Comparison of ENCODE assay signal across 11 mouse cellular contexts in genomic region chr1:19109711-19110110, GRCm38 (mm10). TPM values are rescaled to one million over a fixed set of nuclear protein-coding genes. Genes with fewer than 3 reads are reported as not detected.
A peak's percentile ranks its signal among the peaks of the same experiment; 100 is the strongest.
DNase-seq lines count a peak whose midpoint lies in the region; ATAC-seq and TF ChIP-seq lines count a peak whose summit lies in the region.
"Had no signal": no experiment of that assay in that cellular context is flagged by ENCODE, and none has a peak within 500 bp of the region (broad histone marks: within the 10 kb centered on the region; RNA-seq: fewer than 3 reads in every experiment).

No protein-coding gene starts in this region.

- H3K4me1 ChIP-seq in heart, embryonic 13.5 days = no peaks in the 10 kb centered on the region
- no peaks in the 10 kb centered on the region for H3K4me1 ChIP-seq in MEL (ENCODE audit: control insufficient read depth in 1 of 2, insufficient read depth in 2 of 2, low read length in 2 of 2)
- no peaks in the 10 kb centered on the region for H3K4me1 ChIP-seq in embryonic facial prominence, embryonic 14.5 days (ENCODE audit: control insufficient read depth, insufficient read depth, low read length)
- no peaks in the 10 kb centered on the region; the same call in 1 of the 2 replicates for H3K4me1 ChIP-seq in midbrain, embryonic 11.5 days (ENCODE audit: control insufficient read depth, insufficient read depth, low read length)

- H3K4me2 ChIP-seq in heart, embryonic 13.5 days = peak overlapping the region; percentile 32; the same call in 1 of the 2 replicates
- H3K4me2 ChIP-seq in embryonic facial prominence, embryonic 14.5 days (ENCODE audit: low read depth, low read length) = no peak overlapping the region
- peak overlapping the region; percentile 30 for H3K4me2 ChIP-seq in midbrain, embryonic 11.5 days

- H3K27ac ChIP-seq in heart, embryonic 13.5 days (replicated peaks) = no peak overlapping the region
- H3K27ac ChIP-seq in MEL (ENCODE audit: control insufficient read depth, low read depth, low read length) = no peak overlapping the region
- H3K27ac ChIP-seq in embryonic facial prominence, embryonic 14.5 days (replicated peaks; ENCODE audit: low read depth, low read length) = no peak overlapping the region
- no peak overlapping the region for H3K27ac ChIP-seq in midbrain, embryonic 11.5 days (ENCODE audit: low read depth, low read length)

- ATAC-seq in heart, embryonic 13.5 days (ENCODE audit: extremely low read depth, insufficient number of reproducible peaks, low FRiP score, low TSS enrichment) = no peak
- ATAC-seq in embryonic facial prominence, embryonic 14.5 days (ENCODE audit: low read depth) = 0 out of 2 replicates have a peak, but pooled peaks have one; percentile 41
- no peak for ATAC-seq in midbrain, embryonic 11.5 days (ENCODE audit: low FRiP score)
- no peak for ATAC-seq in cerebellum, adult (ENCODE audit: insufficient number of reproducible peaks, low FRiP score, low TSS enrichment)

- no peak for TF ChIP-seq EP300 in MEL (IDR thresholded peaks at IDR 0.05; ENCODE audit: low read depth in 1 of 2, low read length in 2 of 2)

- TF ChIP-seq RAD21 in MEL (IDR thresholded peaks at IDR 0.05; ENCODE audit: low read depth, low read length) = no peak

- H3K36me3 ChIP-seq in heart, embryonic 13.5 days = no peaks in the 10 kb centered on the region
- no peaks in the 10 kb centered on the region for H3K36me3 ChIP-seq in MEL (ENCODE audit: control insufficient read depth in 1 of 2, insufficient read depth in 2 of 2, low read length in 2 of 2)
- H3K36me3 ChIP-seq in embryonic facial prominence, embryonic 14.5 days (ENCODE audit: control insufficient read depth, insufficient read depth, low read length) = no peaks in the 10 kb centered on the region
- no peaks in the 10 kb centered on the region for H3K36me3 ChIP-seq in midbrain, embryonic 11.5 days (ENCODE audit: control insufficient read depth, insufficient read depth, low read length)

- H3K27me3 ChIP-seq in heart, embryonic 13.5 days (replicated peaks) = peaks cover 93% of the 10 kb centered on the region
- H3K27me3 ChIP-seq in MEL (ENCODE audit: control insufficient read depth in 1 of 2, insufficient read depth in 2 of 2, low read length in 2 of 2) = no peaks in the 10 kb centered on the region
- H3K27me3 ChIP-seq in embryonic facial prominence, embryonic 14.5 days (replicated peaks; ENCODE audit: control insufficient read depth, insufficient read depth, low read length) = peaks cover 92% of the 10 kb centered on the region
- peaks cover 88% of the 10 kb centered on the region for H3K27me3 ChIP-seq in midbrain, embryonic 11.5 days (ENCODE audit: control insufficient read depth, insufficient read depth, low read length)
- H3K27me3 ChIP-seq: CH12.LX had no signal

- no peak overlapping the region for H3K9ac ChIP-seq in heart, embryonic 13.5 days
- no peak overlapping the region for H3K9ac ChIP-seq in MEL (ENCODE audit: control insufficient read depth, low read depth, low read length, poor library complexity, severe bottlenecking)
- H3K9ac ChIP-seq in embryonic facial prominence, embryonic 14.5 days (ENCODE audit: low read depth, low read length) = no peak overlapping the region
- 0 out of 2 replicates have a peak overlapping the region, but pooled peaks have one; percentile 7 for H3K9ac ChIP-seq in midbrain, embryonic 11.5 days (ENCODE audit: low read length)

- H3K79me2 ChIP-seq in MEL (ENCODE audit: control insufficient read depth, insufficient read depth, low read length, poor library complexity) = no peaks in the 10 kb centered on the region

- no peak for TF ChIP-seq POLR2A in MEL (IDR thresholded peaks at IDR 0.05; ENCODE audit: control insufficient read depth in 1 of 2, insufficient read depth in 1 of 2, low read depth in 1 of 2, low read length in 2 of 2, poor library complexity in 1 of 2)

- DNase-seq in heart, adult 11 months = no peak
- DNase-seq in MEL (ENCODE audit: low read depth, low spot score) = peak; percentile 4
- peak; percentile 84 for DNase-seq in embryonic facial prominence, embryonic 14.5 days (ENCODE audit: low spot score)
- peak; percentile 92 for DNase-seq in midbrain, embryonic 11.5 days (ENCODE audit: low spot score, missing footprints)
- DNase-seq in frontal cortex, postnatal 14 days (ENCODE audit: low spot score in 2 of 2) = no peak
- DNase-seq in right cerebral cortex, postnatal 25 days = no peak

- H3K9me3 ChIP-seq in heart, embryonic 13.5 days = no peaks in the 10 kb centered on the region
- H3K9me3 ChIP-seq in MEL (replicated peaks; ENCODE audit: insufficient read depth, low read length) = no peaks in the 10 kb centered on the region
- no peaks in the 10 kb centered on the region for H3K9me3 ChIP-seq in embryonic facial prominence, embryonic 14.5 days (ENCODE audit: control insufficient read depth, low read length)
- no peaks in the 10 kb centered on the region for H3K9me3 ChIP-seq in midbrain, embryonic 11.5 days (ENCODE audit: control insufficient read depth, low read length)

- no peak overlapping the region for H3K4me3 ChIP-seq in heart, embryonic 13.5 days
- no peak overlapping the region for H3K4me3 ChIP-seq in MEL (ENCODE audit: control insufficient read depth in 1 of 2, insufficient read depth in 1 of 2, low read depth in 2 of 2, low read length in 2 of 2)
- H3K4me3 ChIP-seq in embryonic facial prominence, embryonic 14.5 days (ENCODE audit: low read depth, low read length) = no peak overlapping the region
- peak overlapping the region; percentile 2; the same call in 1 of the 2 replicates for H3K4me3 ChIP-seq in midbrain, embryonic 11.5 days (ENCODE audit: low read depth, low read length)

- under 1% methylated on average over 16 of the region's 16 CpGs for WGBS in heart, embryonic 13.5 days
- WGBS in embryonic facial prominence, embryonic 14.5 days = under 1% methylated on average over 16 of the region's 16 CpGs
- under 1% methylated on average over 16 of the region's 16 CpGs for WGBS in midbrain, embryonic 11.5 days

- TF ChIP-seq CTCF in MEL (IDR thresholded peaks at IDR 0.05 in 2 of 3, conservative IDR thresholded peaks at IDR 0.05 in 1 of 3; ENCODE audit: control insufficient read depth in 1 of 3, insufficient read depth in 1 of 3, low read depth in 2 of 3, low read length in 3 of 3, poor library complexity in 1 of 3, severe bottlenecking in 1 of 3) = no peak

TF ChIP-seq in MEL, 35 proteins besides CTCF, POLR2A, EP300 and RAD21:
- TF ChIP-seq TBP (IDR thresholded peaks at IDR 0.05; ENCODE audit: low read depth, low read length) = no peak
- TF ChIP-seq MEF2A (IDR thresholded peaks at IDR 0.05; ENCODE audit: extremely low read depth, insufficient replicate concordance, low read depth, low read length, poor library complexity, severe bottlenecking) = no peak
- TF ChIP-seq POLR2AphosphoS5 (IDR thresholded peaks at IDR 0.05; ENCODE audit: borderline replicate concordance, low read depth, low read length) = no peak
- TF ChIP-seq TCF12 (IDR thresholded peaks at IDR 0.05; ENCODE audit: low read depth, low read length) = no peak
- TF ChIP-seq SMC3 (IDR thresholded peaks at IDR 0.05; ENCODE audit: low read depth, low read length) = no peak
- TF ChIP-seq UBTF (IDR thresholded peaks at IDR 0.05; ENCODE audit: borderline replicate concordance, insufficient read depth, low read depth, low read length) = no peak
- no peak for TF ChIP-seq MYB (IDR thresholded peaks at IDR 0.05; ENCODE audit: low read depth, low read length)
- TF ChIP-seq POLR2AphosphoS2 (IDR thresholded peaks at IDR 0.05; ENCODE audit: low read length) = no peak
- no peak for TF ChIP-seq CHD2 (IDR thresholded peaks at IDR 0.05; ENCODE audit: low read length)
- no peak for TF ChIP-seq ELF1 (IDR thresholded peaks at IDR 0.05; ENCODE audit: low read depth, low read length)
- TF ChIP-seq KAT2A (conservative IDR thresholded peaks at IDR 0.05; ENCODE audit: low read depth, low read length) = no peak
- TF ChIP-seq RCOR1 (IDR thresholded peaks at IDR 0.05; ENCODE audit: low read depth, low read length) = no peak
- TF ChIP-seq MAX (IDR thresholded peaks at IDR 0.05; ENCODE audit: low read length) = no peak

RNA-seq across cellular contexts. Expression of gene Tfap2d, which starts 6.9 kb away (rescaled TPM):
- polyA plus RNA-seq in heart, embryonic 13.5 days (2015; fragmentation: Nextera tagmentation; extraction: Ambion mirVana) = not detected in 2 replicates
- not detected in 2 replicates for total RNA-seq in MEL (2012; rRNA removed)
- polyA plus RNA-seq in MEL (2012; ENCODE audit: insufficient read depth in 1 of 2, insufficient read length in 2 of 2, low read depth in 1 of 2, low replicate concordance in 2 of 2, missing spikeins in 1 of 2) = not detected
- not detected in 2 replicates for polyA plus RNA-seq in embryonic facial prominence, embryonic 14.5 days (2014; fragmentation: Nextera tagmentation; extraction: Ambion mirVana)
- polyA plus RNA-seq in midbrain, embryonic 11.5 days (2014; fragmentation: Nextera tagmentation; extraction: Ambion mirVana) = 20.1 and 28.1 TPM in 2 replicates
- total RNA-seq: CH12.LX; layer of hippocampus, adult 18-20 months; megakaryocyte-erythroid progenitor cell, adult 5-6 weeks had no signal

Comparison
In these comparisons a context has a peak if more than half of its experiments do, and no peak if none do; other contexts are left out.
1. DNase-seq: peak in MEL (single experiment), embryonic facial prominence, embryonic 14.5 days (single experiment) and midbrain, embryonic 11.5 days (single experiment); none in heart, adult 11 months (single experiment), frontal cortex, postnatal 14 days (0 of 2) and right cerebral cortex, postnatal 25 days (single experiment).
2. RNA of gene Tfap2d, which starts 6.9 kb away (polyA plus RNA-seq): 20.1 to 28.1 TPM in midbrain, embryonic 11.5 days; not detected in heart, embryonic 13.5 days, not detected in MEL and not detected in embryonic facial prominence, embryonic 14.5 days; every median in the first group is over 10 times any median in the second.